Mouse (Mus musculus) common myeloid progenitor, adult 5-6 weeks (primary cell): ENCODE measurements around the gene Mbnl3. TPM values are rescaled to one million over a fixed set of nuclear protein-coding genes. Genes with fewer than 3 reads are reported as not detected.

ENCODE experiments used
- total RNA-seq: library from RNA; stranded (forward); fragments of 200-1000, 187-1606 nt; gene quantifications from 2 replicates; pipeline ENCODE4 v1.2.3, GENCODE M21; 2017

The Mbnl3 gene
- total RNA-seq, 1 experiment from 2014 or later = 57.8 TPM

Other genes starting within 250 kb of the Mbnl3 start
- 21.1 and 23.0 TPM in 2 replicates for gene Rap2c, start 188.5 kb downstream of the Mbnl3 start, total RNA-seq